Mouse (Mus musculus) megakaryocyte, embryonic 14.5 days (primary cell): ENCODE data around the gene Arid5a. TPM values are rescaled to one million over a fixed set of nuclear protein-coding genes. Genes with fewer than 3 reads are reported as not detected.

ENCODE experiments used
- H3K27me3 ChIP-seq: replicated peaks from 2 replicates; pipeline ENCODE3; 2012; ENCODE audit warnings: inconsistent platforms
- H3K36me3 ChIP-seq: replicated peaks from 2 replicates; pipeline ENCODE3; 2012; ENCODE audit warnings: low read length, inconsistent platforms, mixed read lengths
- H3K4me1 ChIP-seq: 2 replicates; pipeline ENCODE4 v1.6.1; 2012; ENCODE audit warnings: inconsistent platforms
- H3K4me3 ChIP-seq: replicated peaks from 2 replicates; pipeline ENCODE3; 2012; ENCODE audit warnings: moderate library complexity, mild to moderate bottlenecking, inconsistent platforms
- H3K9me3 ChIP-seq: 2 replicates; pipeline ENCODE4 v1.6.1; 2012; ENCODE audit warnings: inconsistent platforms
- FLI1 ChIP-seq: IDR thresholded peaks from 2 replicates; pipeline ENCODE4 v1.6.1; 2012; ENCODE audit warnings: low read length, inconsistent platforms, mixed read lengths
- GATA1 ChIP-seq: IDR thresholded peaks from 3 replicates; pipeline ENCODE4 v1.6.1; 2012; ENCODE audit warnings: mixed read lengths, low read length, inconsistent platforms, borderline replicate concordance
- polyA plus RNA-seq: library from polyadenylated mRNA; stranded (reverse); fragments of >175 nt; gene quantifications from 2 replicates; pipeline ENCODE4 v1.2.3, GENCODE M21; 2012; ENCODE audit warnings: low replicate concordance; ENCODE audit not compliant: insufficient read depth

Gene Arid5a
- polyA plus RNA-seq, 1 experiment, result 17.4 TPM

DNA sequence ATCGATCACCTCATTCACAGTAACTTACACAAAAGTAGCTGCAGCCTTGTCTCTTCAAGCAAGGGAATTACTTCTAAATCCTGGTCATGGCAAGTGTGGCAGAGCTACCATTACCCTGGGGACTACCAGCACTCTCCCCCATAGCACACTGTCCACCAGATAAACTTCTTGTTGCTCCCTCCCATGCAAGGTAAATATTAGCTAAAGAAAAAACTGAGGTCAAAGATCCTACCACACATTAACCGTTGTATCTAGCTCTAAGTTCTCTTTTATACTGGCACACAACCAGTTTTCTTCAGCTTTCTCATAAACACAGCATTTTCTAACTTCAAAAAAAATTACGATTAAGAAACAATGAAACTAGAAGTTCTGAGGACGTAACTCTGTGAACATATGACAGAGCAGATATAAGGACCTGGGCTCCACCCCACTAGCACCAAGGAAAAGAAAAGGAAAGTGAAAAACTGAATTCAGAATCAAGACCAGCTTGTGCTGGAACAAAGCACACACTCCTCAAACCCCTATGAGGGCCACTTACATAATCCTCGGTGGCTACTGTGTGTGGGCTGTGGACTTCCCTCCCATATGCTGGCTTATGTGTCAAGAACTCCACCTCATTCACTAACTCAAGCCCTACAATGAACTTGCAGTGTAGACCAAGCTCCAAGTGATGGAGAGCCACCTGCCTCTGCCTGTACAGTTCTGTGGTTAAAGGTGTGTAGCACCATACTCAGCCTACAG is 49.6 kb downstream of the Arid5a start:
- peaks cover 7% of the 10 kb centered on the region for H3K4me1 ChIP-seq
- no peaks in the 10 kb centered on the region for H3K9me3 ChIP-seq
- TF ChIP-seq GATA1 (no peak), FLI1 (no peak)
- no peaks in the 10 kb centered on the region for H3K27me3 ChIP-seq
- H3K4me3 ChIP-seq, result no peak overlapping the region
- H3K36me3 ChIP-seq, result peaks cover 92% of the 10 kb centered on the region

DNA sequence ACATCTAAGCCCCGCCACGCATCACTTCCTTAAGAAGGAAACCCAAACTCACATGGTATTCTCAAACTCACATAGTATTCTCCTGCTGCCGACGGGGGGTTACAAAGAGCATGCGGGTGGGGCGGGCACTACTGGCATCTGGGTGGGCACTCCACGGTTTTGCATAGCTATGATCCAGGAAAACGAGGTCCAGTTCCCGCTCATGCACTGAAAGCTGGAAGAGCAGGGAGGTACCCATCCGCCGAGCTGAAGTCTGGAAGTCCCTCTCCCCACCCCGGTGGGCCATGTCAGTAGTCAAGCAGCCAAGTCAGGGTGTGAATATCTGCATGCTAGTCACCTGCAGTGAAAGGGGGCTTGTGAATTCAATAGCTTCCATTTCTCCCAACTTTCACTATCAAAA is 60.2 kb downstream of the Arid5a start:
- peaks cover 29% of the 10 kb centered on the region for H3K4me1 ChIP-seq
- H3K9me3 ChIP-seq, result no peaks in the 10 kb centered on the region
- H3K4me3 ChIP-seq, result peak overlapping the region; percentile 95
- peaks cover 42% of the 10 kb centered on the region for H3K36me3 ChIP-seq
- TF ChIP-seq FLI1 (no peak), GATA1 (no peak)
- H3K27me3 ChIP-seq, result peaks cover 8% of the 10 kb centered on the region

DNA sequence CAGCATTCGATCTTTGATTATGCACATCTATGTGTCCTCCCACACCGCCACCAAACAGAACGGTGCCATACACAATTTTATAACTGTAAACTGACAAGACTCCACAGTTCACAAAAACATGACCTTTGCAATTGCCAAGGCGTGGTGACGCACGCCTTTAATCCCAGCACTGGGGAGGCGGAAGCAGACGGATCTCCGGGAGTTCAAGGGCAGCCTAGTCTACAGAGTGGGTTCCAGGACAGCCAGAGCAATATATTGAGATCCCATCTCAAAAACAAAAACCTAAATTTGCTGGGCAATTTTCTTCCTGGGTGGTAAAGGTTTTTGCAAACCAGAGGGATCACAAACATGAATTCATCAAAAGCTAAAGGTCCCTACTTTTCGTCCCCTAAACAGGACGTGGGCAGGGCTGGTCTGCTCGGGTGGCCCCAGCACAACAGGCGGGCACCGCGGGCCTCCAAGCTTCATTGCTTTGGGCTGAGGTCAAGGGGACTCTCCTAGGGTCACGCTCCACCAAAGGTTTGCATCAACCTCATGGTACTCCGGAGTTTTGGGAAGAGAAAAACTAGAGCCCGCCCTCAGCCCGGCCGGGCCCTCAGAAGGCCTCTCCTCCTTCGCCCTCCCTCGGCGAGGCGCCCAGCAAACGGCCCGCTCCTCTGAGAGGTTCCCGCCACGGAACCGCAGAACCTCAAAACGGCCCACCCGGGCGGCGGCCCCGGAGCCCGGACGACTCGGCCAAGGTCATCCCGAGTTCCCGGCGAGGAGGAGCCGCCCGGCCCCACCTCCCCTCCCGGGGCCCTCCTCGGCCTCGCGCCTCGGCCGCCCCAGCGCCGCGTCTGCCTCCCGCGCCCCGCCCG is 60.8 kb downstream of the Arid5a start:
- TF ChIP-seq GATA1 (no peak), FLI1 (no peak)

DNA sequence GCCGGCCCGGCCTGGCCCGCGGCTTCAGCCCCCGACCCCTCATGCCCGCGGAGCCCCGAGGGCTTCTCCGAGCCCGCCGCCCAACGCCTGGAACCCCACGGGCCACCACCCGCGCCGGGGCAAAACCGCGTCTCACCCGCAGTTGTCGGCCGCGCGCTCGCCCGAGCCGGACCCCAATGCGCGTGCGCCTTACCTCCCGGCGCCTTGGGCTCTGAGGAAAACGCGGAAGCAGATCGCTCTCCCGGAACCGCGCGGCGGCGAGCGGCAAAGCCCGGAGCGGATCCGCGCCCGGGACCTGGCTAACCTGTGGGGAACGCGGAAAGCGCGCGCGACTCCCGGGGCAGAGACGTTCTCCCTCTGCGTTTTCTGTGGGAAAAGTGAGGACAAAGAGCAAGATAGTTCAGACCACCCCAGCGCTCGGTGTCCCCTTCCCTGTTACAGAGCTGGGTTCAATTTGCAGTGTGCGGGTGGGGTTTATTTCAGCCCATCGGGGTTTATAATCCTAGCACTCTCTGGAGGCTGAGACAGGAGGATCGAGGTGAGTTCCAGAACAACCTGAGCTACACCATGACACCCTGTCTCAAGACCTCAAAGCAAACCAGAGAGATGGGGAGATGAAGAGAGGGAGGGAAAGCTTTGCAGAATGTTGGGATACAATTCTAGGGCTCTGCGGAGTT is 61.6 kb downstream of the Arid5a start, which contains the start of gene Kansl3:
Gene Kansl3 (minus strand): TSS at position 213 of the 677 bp plus-strand sequence.
- H3K4me1 ChIP-seq, result peaks cover 32% of the 10 kb centered on the region
- H3K36me3 ChIP-seq, result peaks cover 30% of the 10 kb centered on the region
- no peaks in the 10 kb centered on the region for H3K9me3 ChIP-seq
- TF ChIP-seq FLI1 (no peak), GATA1 (no peak)
- H3K27me3 ChIP-seq, result peaks cover 19% of the 10 kb centered on the region
- H3K4me3 ChIP-seq, result peak within 1 kb of the TSS; percentile 95

More for the DNA sequence above, 60.8 kb downstream of the Arid5a start:
- peaks cover 13% of the 10 kb centered on the region for H3K27me3 ChIP-seq
- H3K9me3 ChIP-seq, result no peaks in the 10 kb centered on the region
- peak overlapping the region; percentile 95 for H3K4me3 ChIP-seq
- H3K36me3 ChIP-seq, result peaks cover 37% of the 10 kb centered on the region
- peaks cover 29% of the 10 kb centered on the region for H3K4me1 ChIP-seq

DNA sequence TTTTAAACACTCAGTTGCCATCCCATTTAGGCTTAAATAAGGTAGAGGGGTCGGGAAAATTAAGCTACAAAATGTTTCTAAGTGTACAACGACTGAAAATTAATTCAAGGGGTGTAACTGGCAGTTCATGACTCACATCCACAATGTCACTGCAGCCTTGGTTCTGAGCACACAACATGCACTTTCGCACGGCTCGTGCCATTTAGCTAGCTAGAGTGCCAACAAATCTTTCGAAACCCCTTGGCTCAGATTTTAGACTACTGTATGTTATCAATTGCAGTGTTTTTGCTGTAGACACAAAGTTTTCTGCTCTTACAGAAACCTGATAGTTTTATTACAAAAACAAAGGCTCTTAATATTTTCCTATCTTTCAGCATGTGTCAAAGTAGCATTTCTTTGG is 63.4 kb downstream of the Arid5a start:
- Histone ChIP-seq H3K9me3 (no peaks in the 10 kb centered on the region), H3K4me3 (no peak overlapping the region), H3K36me3 (peaks cover 13% of the 10 kb centered on the region), H3K27me3 (peaks cover 35% of the 10 kb centered on the region), H3K4me1 (peaks cover 23% of the 10 kb centered on the region)
- TF ChIP-seq FLI1 (no peak), GATA1 (no peak)

DNA sequence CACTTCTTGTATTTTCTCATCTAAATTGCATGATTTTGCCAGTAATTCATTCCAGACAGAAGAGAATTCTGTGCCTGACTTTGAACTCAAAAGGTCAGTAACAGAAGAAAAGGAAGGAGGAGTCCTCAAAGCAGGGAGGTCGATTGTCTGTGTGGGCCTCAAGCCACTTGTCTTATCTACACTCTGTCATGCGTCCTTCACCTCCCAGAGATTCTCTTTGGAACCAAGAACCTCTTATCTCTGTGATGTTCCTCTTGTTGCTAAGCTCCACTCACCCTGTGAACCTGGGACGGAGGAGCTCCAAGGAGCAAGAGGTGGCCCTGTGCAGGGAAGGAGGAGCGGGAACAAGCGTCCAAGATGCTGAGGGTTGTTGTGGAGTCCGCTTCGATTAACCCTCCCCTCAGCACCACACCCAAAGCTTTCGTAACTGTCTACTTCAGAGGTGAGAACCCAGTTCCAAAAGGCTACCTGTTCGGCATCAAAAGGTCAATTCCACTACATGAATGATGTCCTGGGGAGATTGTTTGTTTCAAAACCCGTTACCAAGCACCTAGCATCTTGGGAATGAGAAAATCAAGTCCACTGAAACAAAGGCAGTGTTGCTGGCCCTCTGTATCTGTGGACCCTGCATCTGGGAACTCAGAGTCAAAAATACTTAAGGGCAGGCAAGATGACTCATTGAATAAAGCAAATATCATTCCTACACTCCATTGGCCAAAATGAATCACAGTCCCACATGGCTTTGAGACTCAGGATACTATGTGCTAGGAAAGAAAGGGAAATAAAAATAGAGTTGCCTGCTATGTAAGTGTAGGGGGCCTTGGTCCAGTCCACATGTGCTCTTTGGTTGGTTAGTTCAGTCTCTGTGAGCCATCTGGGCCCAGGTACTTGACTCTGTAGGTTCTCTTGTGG is 64.7 kb downstream of the Arid5a start, which contains the start of gene Fer1l5:
Gene Fer1l5 (plus strand): TSS at position 358 of the 912 bp plus-strand sequence.
- H3K4me3 ChIP-seq, result no peak within 1 kb of the TSS
- H3K27me3 ChIP-seq, result peaks cover 39% of the 10 kb centered on the region
- no peaks in the 10 kb centered on the region for H3K9me3 ChIP-seq
- peaks cover 4% of the 10 kb centered on the region for H3K36me3 ChIP-seq
- peaks cover 17% of the 10 kb centered on the region for H3K4me1 ChIP-seq
- TF ChIP-seq GATA1 (no peak), FLI1 (no peak)

Other genes starting within 250 kb of the Arid5a start
- 8.9 and 10.2 TPM in 2 replicates for gene Hs6st1, start 239.3 kb upstream of the Arid5a start, polyA plus RNA-seq
- 3.3 and 3.4 TPM in 2 replicates for gene Uggt1, start 63.0 kb upstream of the Arid5a start, polyA plus RNA-seq
- gene Neurl3, start 33.1 kb upstream of the Arid5a start, polyA plus RNA-seq, result 10.2 and 15.0 TPM in 2 replicates
- 5.8 and 6.6 TPM in 2 replicates for gene Kansl3, start 61.4 kb downstream of the Arid5a start, polyA plus RNA-seq
- not detected in 2 replicates for gene Fer1l5, start 64.6 kb downstream of the Arid5a start, polyA plus RNA-seq
- 1.1 and 6.7 TPM in 2 replicates for gene Lman2l, start 137.5 kb downstream of the Arid5a start, polyA plus RNA-seq
- gene Cnnm4, start 163.9 kb downstream of the Arid5a start, polyA plus RNA-seq, result 7.7 and 8.4 TPM in 2 replicates
- 9.6 and 10.5 TPM in 2 replicates for gene Cnnm3, start 204.1 kb downstream of the Arid5a start, polyA plus RNA-seq
- 2.7 and 5.6 TPM in 2 replicates for gene Ankrd23, start 229.2 kb downstream of the Arid5a start, polyA plus RNA-seq
- not detected in 2 replicates for gene Gm42417, start 231.7 kb downstream of the Arid5a start, polyA plus RNA-seq
- gene Ankrd39, start 239.7 kb downstream of the Arid5a start, polyA plus RNA-seq, result 7.9 and 10.2 TPM in 2 replicates